Mouse (Mus musculus) liver, embryonic 14.5 days (tissue): ENCODE results near the gene Fam184b.

Experiments
- CTCF ChIP-seq: IDR thresholded peaks from 2 replicates; pipeline ENCODE4 v1.5.1; 2016; ENCODE audit warnings: antibody characterized with exemption, low read depth, control low read depth
- EP300 ChIP-seq: IDR thresholded peaks from 2 replicates; pipeline ENCODE4 v1.6.1; 2016; ENCODE audit warnings: antibody characterized with exemption, low read depth

- TF ChIP-seq CTCF: no peak
- no peak for TF ChIP-seq EP300
These were observed 49.7 kb upstream of the Fam184b start for GRCm38 (mm10) chr5:45689152-45689551.
